Mouse (Mus musculus) thymus, adult 2 months (tissue): ENCODE data around the gene Rtkn. TPM values are rescaled to one million over a fixed set of nuclear protein-coding genes. Genes with fewer than 3 reads are reported as not detected.

Source experiments
- DNase-seq: peaks from one replicate; pipeline ENCODE4 v3.0.0; 2021
- H3K27ac ChIP-seq: fragments of 200-500 bp; 2 replicates; pipeline ENCODE4 v1.5.1; 2012; ENCODE audit warnings: low read length, control low read depth; ENCODE audit not compliant: control insufficient read depth, insufficient read depth
- H3K27me3 ChIP-seq: fragments of 200-500 bp; 2 replicates; pipeline ENCODE4 v1.6.1; 2012; ENCODE audit warnings: mild to moderate bottlenecking, low read length, moderate library complexity, mixed read lengths; ENCODE audit not compliant: control insufficient read depth, insufficient read depth
- H3K36me3 ChIP-seq: fragments of 200-500 bp; 2 replicates; pipeline ENCODE4 v1.6.1; 2012; ENCODE audit warnings: mild to moderate bottlenecking, low read length, moderate library complexity; ENCODE audit not compliant: control insufficient read depth, insufficient read depth
- H3K4me1 ChIP-seq: fragments of 200-500 bp; replicated peaks from 2 replicates; pipeline ENCODE4 v1.6.1; 2012; ENCODE audit warnings: low read length; ENCODE audit not compliant: control insufficient read depth, insufficient read depth
- H3K4me3 ChIP-seq: fragments of 200-500 bp; 2 replicates; pipeline ENCODE4 v1.5.1; 2012; ENCODE audit warnings: mild to moderate bottlenecking, low read length, control low read depth, moderate library complexity; ENCODE audit not compliant: control insufficient read depth, insufficient read depth
- CTCF ChIP-seq: fragments of 200-500 bp; IDR thresholded peaks from 2 replicates; pipeline ENCODE4 v1.5.1; 2012; ENCODE audit warnings: mild to moderate bottlenecking, control low read depth, low read length, moderate library complexity, borderline replicate concordance; ENCODE audit not compliant: control insufficient read depth, poor library complexity, insufficient read depth; ENCODE audit errors: extremely low read depth
- POLR2A ChIP-seq: fragments of 200-500 bp; IDR thresholded peaks from 2 replicates; pipeline ENCODE4 v1.6.1; 2012; ENCODE audit warnings: mild to moderate bottlenecking, low read length, control low read depth, moderate library complexity; ENCODE audit not compliant: control insufficient read depth, poor library complexity, insufficient read depth; ENCODE audit errors: extremely low read depth
- WGBS: fragments of 180-500 bp; shearing (Covaris S2); methylation state at CpG from one replicate; pipeline ENCODE4 v1.1.7; 2018; 5-methylcytosine and 5-hydroxymethylcytosine counted together
- polyA plus RNA-seq: library from polyadenylated mRNA; depleted of rRNA; stranded (reverse); fragments of >200 nt; gene quantifications from 2 replicates; pipeline ENCODE4 v1.2.3, GENCODE M21; 2012; rRNA removed

The Rtkn gene
- polyA plus RNA-seq, result 40.5 and 41.3 TPM in 2 replicates

DNA sequence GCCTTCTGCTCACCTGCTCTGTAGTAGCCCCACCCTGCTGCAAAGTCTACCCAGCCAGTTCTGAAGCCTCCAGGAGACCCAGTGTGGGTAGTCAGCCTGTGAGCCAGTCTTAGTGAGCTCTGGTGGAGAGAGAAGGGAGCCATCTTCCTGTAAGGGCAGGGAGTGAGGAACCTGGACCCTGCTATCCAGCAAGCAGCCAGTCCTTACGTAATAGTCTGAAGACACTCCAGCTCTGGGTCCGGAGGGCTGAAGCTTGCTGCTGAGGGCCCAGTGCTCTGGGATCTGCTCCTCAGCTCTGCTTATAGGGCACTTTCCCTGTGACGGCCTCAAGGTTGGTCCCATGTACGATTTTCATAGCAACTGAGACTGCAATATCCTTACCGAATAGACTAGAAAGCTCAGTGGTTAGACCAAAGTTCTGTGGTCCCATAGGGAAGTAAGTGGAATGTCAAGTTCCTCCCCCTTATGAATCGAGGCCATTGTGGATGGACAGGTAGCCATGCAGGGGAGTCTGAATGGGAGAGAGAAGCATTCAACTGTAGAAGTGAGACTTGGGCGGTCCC lies at the start of gene Rtkn:
Gene Rtkn (plus strand): TSS at position 513 of the 563 bp plus-strand sequence.
- TF ChIP-seq CTCF (no peak), POLR2A (no peak)
- peaks cover 5% of the 10 kb centered on the region for H3K27me3 ChIP-seq
- no peak within 1 kb of the TSS for H3K27ac ChIP-seq
- H3K36me3 ChIP-seq, result no peaks in the 10 kb centered on the region
- DNase-seq, result no peak
- 88% methylated on average over 7 of the region's 7 CpGs for WGBS
- peaks cover 23% of the 10 kb centered on the region for H3K4me1 ChIP-seq
- H3K4me3 ChIP-seq, result peak within 1 kb of the TSS; percentile 16; the same call in 1 of the 2 replicates

DNA sequence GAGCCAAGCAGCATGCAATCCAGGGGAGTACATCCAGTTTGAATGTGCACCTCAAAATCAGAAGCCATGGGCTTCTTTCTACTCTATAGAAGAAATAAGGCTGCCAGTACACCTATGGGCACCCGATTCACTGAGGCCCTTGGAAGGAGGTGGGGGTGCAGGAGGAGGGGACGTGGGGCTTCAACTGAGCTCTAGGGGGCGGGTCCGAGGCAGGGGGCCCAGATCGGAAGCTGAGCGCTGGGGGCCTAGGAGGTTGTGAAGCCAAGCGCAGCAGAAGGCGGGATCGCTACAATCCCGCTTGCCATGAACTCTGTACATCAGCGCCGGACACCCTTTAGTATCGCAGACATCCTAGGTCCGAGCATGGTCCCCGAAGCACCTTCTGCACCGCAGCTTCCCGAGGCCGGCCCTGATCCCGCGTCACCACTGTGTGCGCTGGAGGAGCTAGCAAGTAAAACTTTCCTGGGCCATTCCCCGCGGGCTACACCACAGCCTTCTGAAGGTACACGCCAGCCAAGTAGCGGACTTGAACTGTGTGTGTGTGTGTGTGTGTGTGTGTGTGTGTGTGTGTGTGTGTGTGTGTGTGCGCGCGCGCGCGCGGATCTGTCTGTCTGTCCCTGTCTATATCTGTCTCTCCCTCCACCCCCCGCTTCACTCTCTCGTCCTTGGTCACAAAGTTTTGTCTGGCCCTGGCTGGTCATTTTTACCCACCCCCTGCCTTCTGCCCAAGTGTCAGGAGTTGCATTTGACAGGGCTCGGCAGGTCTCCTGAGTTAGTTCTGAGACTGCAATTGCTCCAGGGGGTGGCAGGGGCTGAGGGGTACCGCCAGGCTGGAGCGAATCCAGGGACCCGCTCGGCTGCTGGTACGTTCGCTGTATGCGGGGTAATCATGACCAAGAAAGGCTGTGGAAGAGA lies 48.9 kb upstream of the Rtkn start, which contains the start of gene Lbx2:
Gene Lbx2 (plus strand): TSS at position 247 of the 915 bp plus-strand sequence.
- Histone ChIP-seq H3K4me3 (no peak within 1 kb of the TSS), H3K4me1 (0 out of 2 replicates have a peak, but pooled peaks cover 4% of the 10 kb centered on the region), H3K36me3 (no peaks in the 10 kb centered on the region), H3K27ac (no peak within 1 kb of the TSS), H3K27me3 (peaks cover 19% of the 10 kb centered on the region)
- no peak for TF ChIP-seq POLR2A
- no peak for TF ChIP-seq CTCF
- DNase-seq, result no peak
- 4% methylated on average over 42 of the region's 42 CpGs for WGBS

DNA sequence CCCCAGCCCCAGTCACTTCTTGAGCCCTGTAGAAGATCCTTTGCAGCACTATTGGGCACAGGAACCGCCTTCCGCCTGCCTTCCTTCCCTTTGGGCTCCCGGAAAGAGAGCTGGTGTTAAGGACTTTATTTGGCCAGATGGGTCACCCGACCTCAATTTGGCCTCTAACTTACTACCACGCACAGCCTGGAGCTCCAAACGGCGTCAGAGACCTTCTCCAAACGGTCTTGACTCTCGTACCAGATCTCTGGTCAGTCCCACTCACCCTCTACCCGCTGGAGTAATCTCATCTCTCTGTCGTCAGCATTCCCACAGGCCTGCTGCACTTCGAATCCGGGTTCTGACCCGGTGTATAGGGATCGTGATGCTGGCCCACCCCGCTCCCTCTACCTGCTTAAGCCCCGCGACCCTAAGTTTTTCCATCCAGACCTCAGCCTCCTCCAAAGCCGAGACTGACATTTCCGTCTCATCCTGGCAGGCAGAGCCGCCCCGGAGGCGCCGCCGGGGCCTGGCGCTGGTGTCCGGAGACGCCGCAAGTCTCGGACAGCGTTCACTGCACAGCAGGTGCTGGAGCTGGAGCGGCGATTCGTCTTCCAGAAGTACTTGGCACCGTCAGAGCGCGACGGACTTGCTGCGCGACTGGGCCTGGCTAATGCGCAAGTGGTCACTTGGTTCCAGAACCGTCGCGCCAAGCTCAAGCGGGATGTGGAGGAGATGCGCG lies 47.9 kb upstream of the Rtkn start:
- Histone ChIP-seq H3K4me1 (0 out of 2 replicates have a peak, but pooled peaks cover 4% of the 10 kb centered on the region), H3K36me3 (no peaks in the 10 kb centered on the region), H3K27ac (no peak overlapping the region), H3K4me3 (no peak overlapping the region), H3K27me3 (peaks cover 19% of the 10 kb centered on the region)
- 30% methylated on average over 47 of the region's 47 CpGs for WGBS
- no peak for DNase-seq
- TF ChIP-seq POLR2A, result no peak
- TF ChIP-seq CTCF, result no peak

DNA sequence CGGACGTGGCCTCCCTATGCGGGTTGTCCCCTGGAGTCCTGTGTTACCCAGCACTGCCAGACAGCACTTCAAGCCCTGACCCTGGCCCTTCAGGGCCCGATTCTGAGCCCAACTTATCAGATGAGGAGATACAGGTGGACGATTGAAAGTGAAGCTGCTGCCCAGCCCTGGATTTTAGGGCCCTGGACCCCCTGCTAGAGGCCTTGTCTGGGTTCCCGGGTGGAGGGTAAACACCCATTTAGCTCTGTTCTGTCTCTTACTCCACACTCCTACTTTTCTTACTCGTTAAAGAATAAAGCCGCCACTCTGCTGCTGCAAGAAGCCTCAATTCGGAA lies 47.4 kb upstream of the Rtkn start:
- Histone ChIP-seq H3K27ac (no peak overlapping the region), H3K36me3 (no peaks in the 10 kb centered on the region), H3K4me1 (0 out of 2 replicates have a peak, but pooled peaks cover 7% of the 10 kb centered on the region), H3K4me3 (no peak overlapping the region), H3K27me3 (peaks cover 19% of the 10 kb centered on the region)
- no peak for DNase-seq
- TF ChIP-seq CTCF (no peak), POLR2A (no peak)
- 53% methylated on average over 9 of the region's 9 CpGs for whole genome bisulfite sequencing

DNA sequence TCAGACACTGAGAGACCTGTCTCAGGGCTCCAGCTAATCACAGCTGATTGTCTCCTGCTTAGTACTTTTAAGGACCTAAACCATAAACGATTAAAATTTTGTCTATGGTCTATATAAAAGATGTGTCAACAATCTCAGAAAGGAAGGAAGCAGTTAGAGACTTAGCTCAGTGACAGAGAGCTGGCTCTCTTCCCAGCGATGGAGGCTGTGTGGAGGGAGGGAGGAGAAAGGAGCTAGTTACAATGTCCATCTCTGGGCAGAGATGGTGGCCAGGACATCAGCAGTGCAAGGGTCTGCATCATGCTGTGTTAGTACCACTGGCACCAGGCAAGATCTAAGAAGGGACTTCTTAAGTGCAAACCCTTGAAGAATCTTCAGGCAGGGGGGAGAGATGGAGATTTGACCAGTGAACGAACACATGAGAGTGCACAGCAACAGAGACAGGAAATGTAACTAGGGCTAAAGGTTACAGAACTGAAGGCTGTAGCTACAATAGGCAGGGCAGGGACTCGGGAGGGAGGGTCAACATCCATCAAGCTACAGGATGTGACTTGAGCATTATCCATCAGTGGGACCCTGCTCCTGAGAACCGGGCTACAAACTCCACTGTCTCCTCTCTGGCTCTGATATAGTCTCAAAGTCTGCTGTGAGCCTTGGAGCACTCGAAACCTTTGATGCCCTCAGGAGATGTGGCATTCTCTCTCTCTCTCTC lies 42.7 kb upstream of the Rtkn start:
- Histone ChIP-seq H3K27me3 (peaks cover under 1% of the 10 kb centered on the region), H3K36me3 (no peaks in the 10 kb centered on the region), H3K27ac (no peak overlapping the region), H3K4me3 (no peak overlapping the region), H3K4me1 (peaks cover 18% of the 10 kb centered on the region)
- WGBS, result 25% methylated on average over 6 of the region's 6 CpGs
- TF ChIP-seq CTCF (no peak), POLR2A (no peak)
- DNase-seq, result no peak
